Mouse (Mus musculus): ENCODE data around the gene Zmiz1. TPM values are rescaled to one million over a fixed set of nuclear protein-coding genes. Genes with fewer than 3 reads are reported as not detected.
A peak's percentile ranks its signal among the peaks of the same experiment; 100 is the strongest.

The Zmiz1 gene
- polyA plus RNA-seq, 1 experiment from 2014 or later = 26.3 TPM

DNA sequence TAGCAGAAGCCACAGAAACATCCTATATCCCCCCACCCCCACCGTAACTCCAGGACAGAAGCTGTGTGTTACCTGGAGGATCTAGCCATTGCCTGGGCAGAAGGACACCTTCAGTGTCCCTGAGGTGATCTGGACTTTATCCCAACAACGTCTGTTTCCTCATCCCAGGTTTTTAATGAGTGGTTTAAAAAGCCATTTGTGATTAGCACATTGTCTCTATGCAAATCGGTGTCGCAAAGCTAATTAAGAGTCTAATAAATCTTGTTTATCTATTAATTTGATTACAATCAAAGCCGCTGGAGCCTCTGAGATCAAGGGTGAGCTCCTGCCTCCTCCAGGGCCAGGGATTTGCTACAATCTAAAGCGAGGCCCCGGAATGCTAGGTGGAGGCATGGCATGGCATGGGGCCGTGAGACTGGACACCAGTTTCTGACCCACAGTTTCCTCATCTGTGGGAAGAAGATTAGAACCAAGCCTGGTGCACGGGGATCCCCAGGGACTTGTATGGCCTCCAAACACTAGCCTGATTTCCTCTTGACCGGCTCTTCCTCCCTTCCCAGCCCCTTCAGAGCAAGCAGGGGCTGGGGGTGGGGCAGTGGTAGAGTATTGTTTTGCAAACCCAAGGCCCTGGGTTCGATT, 180.3 kb downstream of the Zmiz1 start:
- Histone ChIP-seq H3K4me2 (ENCODE audit: low read depth, low read length) (no peak overlapping the region), H3K27ac (ENCODE audit: low read length) (no peak overlapping the region), H3K27me3 (ENCODE audit: control insufficient read depth, insufficient read depth, low read length) (no peaks in the 10 kb centered on the region), H3K4me1 (ENCODE audit: control insufficient read depth, insufficient read depth, low read length) (peaks cover 8% of the 10 kb centered on the region; the same call in 1 of the 2 replicates), H3K36me3 (ENCODE audit: control insufficient read depth, insufficient read depth, low read length) (0 out of 2 replicates have a peak, but pooled peaks cover 11% of the 10 kb centered on the region), H3K9me3 (replicated peaks; ENCODE audit: control insufficient read depth, low read length) (no peaks in the 10 kb centered on the region), H3K9ac (ENCODE audit: low read length) (no peak overlapping the region), H3K4me3 (replicated peaks; ENCODE audit: low read length) (no peak overlapping the region)
- no peak for ATAC-seq (ENCODE audit: insufficient read depth, low FRiP score)
- 82% methylated on average over 11 of the region's 11 CpGs for WGBS

DNA sequence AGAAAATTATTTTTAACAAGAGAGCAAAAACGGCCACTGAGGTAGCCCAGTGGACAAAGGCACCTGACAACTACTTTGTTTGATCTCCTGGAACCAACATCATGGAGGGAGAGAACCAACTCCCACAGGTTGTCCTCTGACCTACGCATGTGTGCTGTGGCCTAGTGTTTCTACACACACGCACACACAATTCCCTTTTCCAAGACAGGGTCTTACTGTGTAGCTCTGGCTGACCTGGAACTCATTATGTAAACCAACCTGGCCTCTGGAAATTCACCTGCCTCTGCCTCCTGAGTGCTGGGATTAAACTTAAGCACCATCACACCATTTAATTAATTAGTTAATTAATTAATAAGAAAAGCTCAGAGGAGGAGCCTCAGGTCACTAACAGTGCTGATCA, 181.0 kb downstream of the Zmiz1 start:
- Histone ChIP-seq H3K27me3 (ENCODE audit: control insufficient read depth, insufficient read depth, low read length) (no peaks in the 10 kb centered on the region), H3K4me2 (ENCODE audit: low read depth, low read length) (no peak overlapping the region), H3K9ac (ENCODE audit: low read length) (no peak overlapping the region), H3K27ac (ENCODE audit: low read length) (no peak overlapping the region), H3K36me3 (ENCODE audit: control insufficient read depth, insufficient read depth, low read length) (peaks cover 17% of the 10 kb centered on the region), H3K9me3 (replicated peaks; ENCODE audit: control insufficient read depth, low read length) (no peaks in the 10 kb centered on the region), H3K4me3 (replicated peaks; ENCODE audit: low read length) (no peak overlapping the region), H3K4me1 (ENCODE audit: control insufficient read depth, insufficient read depth, low read length) (peaks cover 3% of the 10 kb centered on the region; the same call in 1 of the 2 replicates)
- ATAC-seq (ENCODE audit: insufficient read depth, low FRiP score) = no peak
- WGBS = 77% methylated on average over 3 of the region's 3 CpGs

- Histone ChIP-seq H3K27ac (ENCODE audit: low read length) (no peak overlapping the region), H3K4me1 (ENCODE audit: control insufficient read depth, insufficient read depth, low read length) (no peaks in the 10 kb centered on the region), H3K27me3 (ENCODE audit: control insufficient read depth, insufficient read depth, low read length) (no peaks in the 10 kb centered on the region), H3K9me3 (replicated peaks; ENCODE audit: control insufficient read depth, low read length) (no peaks in the 10 kb centered on the region), H3K9ac (ENCODE audit: low read length) (no peak overlapping the region), H3K36me3 (ENCODE audit: control insufficient read depth, insufficient read depth, low read length) (peaks cover 22% of the 10 kb centered on the region), H3K4me2 (ENCODE audit: low read depth, low read length) (no peak overlapping the region), H3K4me3 (replicated peaks; ENCODE audit: low read length) (no peak overlapping the region)
- ATAC-seq (ENCODE audit: insufficient read depth, low FRiP score) = peak; percentile 29; the same call in 1 of the 2 replicates
- 63% methylated on average over 6 of the region's 6 CpGs for WGBS
These were observed 181.6 kb downstream of the Zmiz1 start for GRCm38 (mm10) chr14:25640421-25641056.

- Histone ChIP-seq H3K9ac (ENCODE audit: low read length) (no peak overlapping the region), H3K4me1 (ENCODE audit: control insufficient read depth, insufficient read depth, low read length) (no peaks in the 10 kb centered on the region), H3K27ac (ENCODE audit: low read length) (no peak overlapping the region), H3K4me2 (ENCODE audit: low read depth, low read length) (no peak overlapping the region), H3K36me3 (ENCODE audit: control insufficient read depth, insufficient read depth, low read length) (peaks cover 25% of the 10 kb centered on the region), H3K4me3 (replicated peaks; ENCODE audit: low read length) (no peak overlapping the region), H3K9me3 (replicated peaks; ENCODE audit: control insufficient read depth, low read length) (no peaks in the 10 kb centered on the region), H3K27me3 (ENCODE audit: control insufficient read depth, insufficient read depth, low read length) (no peaks in the 10 kb centered on the region)
- no peak for ATAC-seq (ENCODE audit: insufficient read depth, low FRiP score)
- WGBS = 82% methylated on average over 6 of the region's 6 CpGs
These were observed 182.1 kb downstream of the Zmiz1 start for GRCm38 (mm10) chr14:25641067-25641466.

GRCm38 (mm10) chr14:25645717-25646116, 186.7 kb downstream of the Zmiz1 start:
- no peaks in the 10 kb centered on the region for H3K27me3 ChIP-seq (ENCODE audit: control insufficient read depth, insufficient read depth, low read length)
- 0 out of 2 replicates have a peak, but pooled peaks cover 3% of the 10 kb centered on the region for H3K4me1 ChIP-seq (ENCODE audit: control insufficient read depth, insufficient read depth, low read length)
- WGBS = 89% methylated on average over 9 of the region's 9 CpGs
- ATAC-seq (ENCODE audit: insufficient read depth, low FRiP score) = no peak
- H3K4me2 ChIP-seq (ENCODE audit: low read depth, low read length) = no peak overlapping the region
- H3K9ac ChIP-seq (ENCODE audit: low read length) = no peak overlapping the region
- peaks cover 48% of the 10 kb centered on the region for H3K36me3 ChIP-seq (ENCODE audit: control insufficient read depth, insufficient read depth, low read length)
- H3K4me3 ChIP-seq (replicated peaks; ENCODE audit: low read length) = no peak overlapping the region
- peak overlapping the region; percentile 49; the same call in 1 of the 2 replicates for H3K27ac ChIP-seq (ENCODE audit: low read length)
- no peaks in the 10 kb centered on the region for H3K9me3 ChIP-seq (replicated peaks; ENCODE audit: control insufficient read depth, low read length)

DNA sequence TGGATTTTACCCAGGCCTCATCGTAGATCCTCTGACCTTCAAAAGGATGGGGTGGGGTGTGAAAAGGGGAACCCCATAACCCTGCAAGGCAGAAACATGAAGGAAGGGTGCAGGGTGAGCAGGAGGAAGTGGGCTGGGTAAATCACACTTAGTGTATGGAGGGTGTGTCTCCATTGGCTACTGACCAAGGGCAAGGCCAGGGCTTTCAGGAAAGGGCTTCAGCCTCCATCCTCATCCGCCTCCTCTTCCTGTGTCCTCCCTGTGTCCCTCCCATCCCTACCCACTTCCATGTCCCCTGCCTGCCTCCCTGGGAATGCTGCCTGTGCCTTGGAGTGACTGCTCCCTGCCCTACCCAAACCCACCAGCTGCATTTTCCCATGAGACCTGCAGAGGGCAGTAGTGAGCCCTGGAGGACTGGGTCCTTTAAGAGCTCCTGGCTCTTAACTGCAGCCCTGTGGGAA, 187.2 kb downstream of the Zmiz1 start:
- no peak overlapping the region for H3K4me3 ChIP-seq (replicated peaks; ENCODE audit: low read length)
- peak; percentile 39; the same call in 1 of the 2 replicates for ATAC-seq (ENCODE audit: insufficient read depth, low FRiP score)
- H3K9me3 ChIP-seq (replicated peaks; ENCODE audit: control insufficient read depth, low read length) = no peaks in the 10 kb centered on the region
- peak overlapping the region; percentile 49; the same call in 1 of the 2 replicates for H3K27ac ChIP-seq (ENCODE audit: low read length)
- 50% methylated on average over 2 of the region's 2 CpGs for whole genome bisulfite sequencing
- H3K36me3 ChIP-seq (ENCODE audit: control insufficient read depth, insufficient read depth, low read length) = peaks cover 52% of the 10 kb centered on the region
- no peak overlapping the region for H3K4me2 ChIP-seq (ENCODE audit: low read depth, low read length)
- 0 out of 2 replicates have a peak, but pooled peaks cover 3% of the 10 kb centered on the region for H3K4me1 ChIP-seq (ENCODE audit: control insufficient read depth, insufficient read depth, low read length)
- no peak overlapping the region for H3K9ac ChIP-seq (ENCODE audit: low read length)
- no peaks in the 10 kb centered on the region for H3K27me3 ChIP-seq (ENCODE audit: control insufficient read depth, insufficient read depth, low read length)

DNA sequence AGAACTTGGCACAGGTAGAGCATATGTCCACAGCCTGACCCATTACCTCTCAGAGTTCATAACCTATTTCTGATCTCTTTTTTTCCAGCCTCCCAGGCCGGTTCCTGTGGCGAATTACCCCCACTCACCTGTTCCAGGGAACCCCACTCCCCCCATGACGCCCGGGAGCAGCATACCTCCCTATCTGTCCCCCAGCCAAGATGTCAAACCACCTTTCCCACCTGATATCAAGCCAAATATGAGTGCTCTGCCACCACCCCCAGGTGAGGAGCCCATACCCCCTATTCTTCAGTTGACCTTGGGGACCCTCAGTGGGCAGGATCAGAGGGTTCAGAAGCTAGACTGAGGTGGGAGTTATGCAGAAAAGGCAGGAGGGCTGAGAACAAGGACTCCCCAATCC, 192.1 kb downstream of the Zmiz1 start:
- Histone ChIP-seq H3K9me3 (replicated peaks; ENCODE audit: control insufficient read depth, low read length) (no peaks in the 10 kb centered on the region), H3K4me3 (replicated peaks; ENCODE audit: low read length) (no peak overlapping the region), H3K27me3 (ENCODE audit: control insufficient read depth, insufficient read depth, low read length) (no peaks in the 10 kb centered on the region), H3K9ac (ENCODE audit: low read length) (no peak overlapping the region), H3K27ac (ENCODE audit: low read length) (no peak overlapping the region), H3K4me1 (ENCODE audit: control insufficient read depth, insufficient read depth, low read length) (0 out of 2 replicates have a peak, but pooled peaks cover 3% of the 10 kb centered on the region), H3K4me2 (ENCODE audit: low read depth, low read length) (no peak overlapping the region), H3K36me3 (ENCODE audit: control insufficient read depth, insufficient read depth, low read length) (peaks cover 45% of the 10 kb centered on the region)
- ATAC-seq (ENCODE audit: insufficient read depth, low FRiP score) = no peak
- 86% methylated on average over 4 of the region's 4 CpGs for WGBS

GRCm38 (mm10) chr14:25651905-25652304, 192.9 kb downstream of the Zmiz1 start:
- no peaks in the 10 kb centered on the region for H3K9me3 ChIP-seq (replicated peaks; ENCODE audit: control insufficient read depth, low read length)
- no peaks in the 10 kb centered on the region for H3K4me1 ChIP-seq (ENCODE audit: control insufficient read depth, insufficient read depth, low read length)
- no peak overlapping the region for H3K27ac ChIP-seq (ENCODE audit: low read length)
- H3K4me2 ChIP-seq (ENCODE audit: low read depth, low read length) = no peak overlapping the region
- H3K36me3 ChIP-seq (ENCODE audit: control insufficient read depth, insufficient read depth, low read length) = peaks cover 43% of the 10 kb centered on the region
- ATAC-seq (ENCODE audit: insufficient read depth, low FRiP score) = no peak
- H3K9ac ChIP-seq (ENCODE audit: low read length) = no peak overlapping the region
- no peak overlapping the region for H3K4me3 ChIP-seq (replicated peaks; ENCODE audit: low read length)
- WGBS = 86% methylated on average over 9 of the region's 9 CpGs
- H3K27me3 ChIP-seq (ENCODE audit: control insufficient read depth, insufficient read depth, low read length) = no peaks in the 10 kb centered on the region

DNA sequence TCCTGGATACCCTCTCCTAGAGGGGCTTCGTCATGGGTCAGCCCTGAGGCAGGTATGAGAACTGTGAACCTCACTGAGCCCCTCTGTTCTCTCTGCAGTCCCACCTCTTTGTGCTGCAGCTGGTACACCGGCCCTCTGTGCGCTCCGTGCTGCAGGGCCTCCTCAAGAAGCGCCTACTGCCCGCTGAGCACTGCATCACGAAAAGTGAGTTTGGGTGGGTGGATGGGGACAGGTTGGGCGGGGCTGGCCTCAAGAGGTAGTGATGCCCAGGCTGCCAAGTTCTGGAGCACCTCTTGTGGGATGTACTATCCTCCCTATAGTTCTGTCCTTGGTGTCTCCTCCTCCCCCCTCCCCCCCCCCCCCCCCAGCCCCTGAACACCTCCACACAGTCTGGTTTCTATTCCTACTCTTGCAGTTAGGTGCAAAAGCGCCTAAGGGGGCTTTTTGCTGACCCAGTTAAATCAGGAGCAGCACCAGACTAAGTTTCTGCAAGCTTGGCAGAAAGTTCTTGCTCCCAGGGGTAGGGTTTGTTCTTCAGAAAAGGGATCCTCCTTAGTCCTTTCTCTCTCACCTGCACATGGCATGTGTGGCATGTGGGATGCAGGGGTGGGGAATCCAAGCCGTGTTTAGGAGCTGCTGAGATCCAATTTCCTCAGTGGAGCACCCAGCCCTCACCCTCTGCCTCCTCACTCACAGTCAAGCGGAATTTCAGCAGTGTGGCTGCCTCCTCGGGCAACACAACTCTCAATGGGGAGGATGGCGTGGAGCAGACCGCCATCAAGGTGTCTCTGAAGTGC, 195.6 kb downstream of the Zmiz1 start:
- WGBS = 91% methylated on average over 14 of the region's 14 CpGs
- Histone ChIP-seq H3K27me3 (ENCODE audit: control insufficient read depth, insufficient read depth, low read length) (no peaks in the 10 kb centered on the region), H3K4me2 (ENCODE audit: low read depth, low read length) (no peak overlapping the region), H3K4me3 (replicated peaks; ENCODE audit: low read length) (no peak overlapping the region), H3K27ac (ENCODE audit: low read length) (no peak overlapping the region), H3K36me3 (ENCODE audit: control insufficient read depth, insufficient read depth, low read length) (peaks cover 47% of the 10 kb centered on the region), H3K9ac (ENCODE audit: low read length) (no peak overlapping the region), H3K9me3 (replicated peaks; ENCODE audit: control insufficient read depth, low read length) (no peaks in the 10 kb centered on the region), H3K4me1 (ENCODE audit: control insufficient read depth, insufficient read depth, low read length) (no peaks in the 10 kb centered on the region)
- no peak for ATAC-seq (ENCODE audit: insufficient read depth, low FRiP score)

All from stomach, embryonic 16.5 days (tissue).